Mouse (Mus musculus) kidney, adult 2 months (tissue): Measurements from ENCODE around the gene Snapc2. TPM values are rescaled to one million over a fixed set of nuclear protein-coding genes. Genes with fewer than 3 reads are reported as not detected.

Experiments
- DNase-seq: peaks from one replicate; pipeline ENCODE4 v3.0.0; 2021
- H3K27ac ChIP-seq: fragments of 200-500 bp; 2 replicates; pipeline ENCODE4 v1.5.1; 2012; ENCODE audit warnings: low read depth, low read length, control low read depth, inconsistent platforms; ENCODE audit not compliant: insufficient read depth
- H3K27me3 ChIP-seq: fragments of 200-500 bp; replicated peaks from 2 replicates; pipeline ENCODE4 v1.6.1; 2012; ENCODE audit warnings: mild to moderate bottlenecking, moderate library complexity, low read length, inconsistent platforms; ENCODE audit not compliant: control insufficient read depth, insufficient read depth
- H3K36me3 ChIP-seq: fragments of 200-500 bp; 2 replicates; pipeline ENCODE4 v1.6.1; 2012; ENCODE audit warnings: mild to moderate bottlenecking, moderate library complexity, low read length, inconsistent platforms; ENCODE audit not compliant: control insufficient read depth, insufficient read depth
- H3K4me1 ChIP-seq: fragments of 200-500 bp; 2 replicates; pipeline ENCODE4 v1.6.1; 2011; ENCODE audit warnings: low read length; ENCODE audit not compliant: control insufficient read depth, insufficient read depth
- H3K4me3 ChIP-seq: fragments of 200-500 bp; 2 replicates; pipeline ENCODE4 v1.5.1; 2011; ENCODE audit warnings: mild to moderate bottlenecking, low read depth, low read length, control low read depth; ENCODE audit not compliant: insufficient read depth
- CTCF ChIP-seq: fragments of 200-500 bp; conservative IDR thresholded peaks from 2 replicates; pipeline ENCODE4 v1.5.1; 2011; ENCODE audit warnings: low read depth, mild to moderate bottlenecking, control low read depth, low read length, moderate library complexity, mixed read lengths; ENCODE audit not compliant: insufficient read depth, insufficient read length
- POLR2A ChIP-seq: fragments of 200-500 bp; IDR thresholded peaks from one replicate; pipeline ENCODE4 v1.6.1; 2011; ENCODE audit warnings: low read depth, low read length, control low read depth
- WGBS: fragments of 180-500 bp; shearing (Covaris S2); methylation state at CpG from one replicate; pipeline ENCODE4 v1.1.7; 2018; 5-methylcytosine and 5-hydroxymethylcytosine counted together
- polyA plus RNA-seq: library from polyadenylated mRNA; depleted of rRNA; stranded (reverse); fragments of >200 nt; gene quantifications from 2 replicates; pipeline ENCODE4 v1.2.3, GENCODE M21; 2012

Snapc2 gene
- polyA plus RNA-seq, 1 experiment: 36.9 TPM

- no peak for TF ChIP-seq POLR2A
- TF ChIP-seq CTCF: no peak
- DNase-seq: peak; percentile 43
- H3K4me3 ChIP-seq: peak overlapping the region; percentile 27
- WGBS: 10% methylated on average over 18 of the region's 18 CpGs
- H3K4me1 ChIP-seq: peaks cover 4% of the 10 kb centered on the region; the same call in 1 of the 2 replicates
- H3K27ac ChIP-seq: no peak overlapping the region
- peaks cover 4% of the 10 kb centered on the region for H3K27me3 ChIP-seq
- no peaks in the 10 kb centered on the region for H3K36me3 ChIP-seq
Measured at GRCm38 (mm10) chr8:4213210-4214005, 39.5 kb upstream of the Snapc2 start.

- no peak for TF ChIP-seq CTCF
- no peak for TF ChIP-seq POLR2A
- peaks cover 4% of the 10 kb centered on the region; the same call in 1 of the 2 replicates for H3K4me1 ChIP-seq
- peaks cover 4% of the 10 kb centered on the region for H3K27me3 ChIP-seq
- H3K27ac ChIP-seq: no peak overlapping the region
- H3K4me3 ChIP-seq: peak overlapping the region; percentile 27
- 22% methylated on average over 33 of the region's 33 CpGs for WGBS
- H3K36me3 ChIP-seq: no peaks in the 10 kb centered on the region
- peak; percentile 34 for DNase-seq
Measured at GRCm38 (mm10) chr8:4214006-4214980, 38.6 kb upstream of the Snapc2 start.

- WGBS: 20% methylated on average over 18 of the region's 18 CpGs
- DNase-seq: no peak
- Histone ChIP-seq H3K36me3 (no peaks in the 10 kb centered on the region), H3K4me1 (peaks cover 4% of the 10 kb centered on the region; the same call in 1 of the 2 replicates), H3K27me3 (peaks cover 4% of the 10 kb centered on the region), H3K27ac (no peak overlapping the region), H3K4me3 (no peak overlapping the region)
- TF ChIP-seq CTCF (no peak), POLR2A (no peak)
Measured at GRCm38 (mm10) chr8:4216296-4216695, 36.6 kb upstream of the Snapc2 start.

- WGBS: 4% methylated on average over 44 of the region's 44 CpGs
- no peak for TF ChIP-seq CTCF
- TF ChIP-seq POLR2A: no peak
- H3K4me1 ChIP-seq: peaks cover 4% of the 10 kb centered on the region; the same call in 1 of the 2 replicates
- H3K27ac ChIP-seq: no peak within 1 kb of the TSS
- H3K4me3 ChIP-seq: peak within 1 kb of the TSS; percentile 32; the same call in 1 of the 2 replicates
- no peaks in the 10 kb centered on the region for H3K36me3 ChIP-seq
- peaks cover 4% of the 10 kb centered on the region for H3K27me3 ChIP-seq
- DNase-seq: no peak
Measured at GRCm38 (mm10) chr8:4216791-4217621, 35.9 kb upstream of the Snapc2 start, which contains the start of gene Prr36. Gene Prr36 (minus strand): TSS chr8:4217459.

GRCm38 (mm10) chr8:4219617-4220016, 33.3 kb upstream of the Snapc2 start:
- no peaks in the 10 kb centered on the region for H3K36me3 ChIP-seq
- H3K27me3 ChIP-seq: peaks cover 4% of the 10 kb centered on the region
- WGBS: 84% methylated on average over 3 of the region's 3 CpGs
- no peak overlapping the region for H3K27ac ChIP-seq
- no peak overlapping the region for H3K4me3 ChIP-seq
- H3K4me1 ChIP-seq: peaks cover under 1% of the 10 kb centered on the region; the same call in 1 of the 2 replicates
- DNase-seq: no peak
- TF ChIP-seq POLR2A (no peak), CTCF (no peak)

GRCm38 (mm10) chr8:4222059-4222458, 30.8 kb upstream of the Snapc2 start:
- Histone ChIP-seq H3K4me3 (no peak overlapping the region), H3K4me1 (0 out of 2 replicates have a peak, but pooled peaks cover 2% of the 10 kb centered on the region), H3K36me3 (no peaks in the 10 kb centered on the region), H3K27ac (no peak overlapping the region), H3K27me3 (no peaks in the 10 kb centered on the region; the same call in none of the 2 replicates)
- no peak for TF ChIP-seq POLR2A
- no peak for TF ChIP-seq CTCF
- no peak for DNase-seq
